Mouse (Mus musculus): Measurements from ENCODE around the gene Scfd1.

Gene Scfd1

DNA sequence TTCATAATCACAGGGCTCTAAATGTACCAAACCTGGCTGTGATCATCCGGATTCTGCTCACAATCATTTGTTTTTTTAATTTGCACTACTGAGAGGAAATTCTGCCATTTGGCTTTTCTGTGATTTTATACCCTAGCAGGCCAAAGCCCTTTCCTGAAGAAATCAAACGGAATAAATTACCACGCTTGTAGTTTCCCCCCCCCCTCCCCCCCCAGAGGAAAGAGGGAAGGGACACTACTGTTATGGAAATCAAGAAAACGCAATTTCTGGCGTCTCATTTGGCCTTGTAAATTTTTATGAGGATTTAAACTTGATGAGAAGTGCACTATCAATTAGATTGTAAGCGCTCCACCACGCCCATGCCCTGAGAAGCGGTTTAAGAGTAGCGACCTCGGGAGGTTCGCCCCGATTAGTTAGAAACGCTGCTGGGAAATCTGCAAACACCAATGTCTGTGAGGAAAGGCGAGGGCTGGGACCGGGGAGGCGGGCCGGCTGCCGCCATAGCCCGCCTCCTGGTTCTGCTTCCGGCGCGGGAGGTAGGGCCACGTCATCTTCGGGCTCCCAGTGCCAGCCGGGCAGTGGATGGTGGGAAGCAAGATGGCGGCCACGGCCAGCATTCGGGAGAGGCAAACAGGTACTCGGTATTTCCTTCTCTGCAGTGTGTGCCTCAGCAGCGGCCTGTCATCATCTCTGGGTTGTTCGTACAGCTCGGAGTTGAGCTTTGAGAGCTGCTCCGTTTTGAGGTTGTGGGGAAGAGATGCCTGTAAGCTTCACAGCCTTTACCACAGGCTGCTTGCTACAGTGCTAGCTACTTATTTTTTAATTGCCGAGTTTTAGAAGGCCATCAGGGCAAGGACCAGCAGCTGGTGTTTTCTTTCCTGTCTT is at the start of gene Scfd1:
Scfd1 (plus strand) TSS at position 508 of the 885 bp plus-strand sequence.
- DNase-seq (ENCODE audit: low read depth, low spot score), result peak; percentile 86

GRCm38 (mm10) chr12:51337014-51337413 is 40.3 kb upstream of the Scfd1 start:
- DNase-seq (ENCODE audit: low read depth, low spot score), result no peak

DNA sequence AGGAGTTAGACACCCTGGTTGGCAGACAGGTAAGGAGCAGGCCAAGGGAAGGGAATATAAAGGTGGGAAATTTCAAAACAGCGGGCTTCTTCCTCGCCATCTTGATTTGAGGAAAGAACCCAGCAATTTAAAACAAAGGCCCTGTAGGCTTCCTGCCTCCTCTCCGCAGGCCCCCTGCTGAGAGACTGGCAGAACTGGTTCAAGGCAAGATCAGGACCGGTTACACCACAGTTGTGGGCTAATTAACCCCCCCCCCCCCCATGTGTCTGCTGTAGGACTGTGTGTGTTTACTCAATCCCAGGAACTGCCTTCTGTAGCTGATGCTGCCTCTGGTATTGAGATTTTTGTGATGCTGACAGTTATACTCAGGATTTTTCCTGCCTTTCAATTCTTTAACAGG is 31.2 kb upstream of the Scfd1 start:
- DNase-seq (ENCODE audit: low read depth, low spot score), result no peak

GRCm38 (mm10) chr12:51347988-51348697 is 29.2 kb upstream of the Scfd1 start, which contains the start of gene G2e3:
TSS of gene G2e3 (plus strand) at chr12:51348061.
- DNase-seq (ENCODE audit: low read depth, low spot score), result peak; percentile 65

- DNase-seq (ENCODE audit: low read depth, low spot score), result no peak
These were observed 28.7 kb upstream of the Scfd1 start for GRCm38 (mm10) chr12:51348698-51348998.

DNA sequence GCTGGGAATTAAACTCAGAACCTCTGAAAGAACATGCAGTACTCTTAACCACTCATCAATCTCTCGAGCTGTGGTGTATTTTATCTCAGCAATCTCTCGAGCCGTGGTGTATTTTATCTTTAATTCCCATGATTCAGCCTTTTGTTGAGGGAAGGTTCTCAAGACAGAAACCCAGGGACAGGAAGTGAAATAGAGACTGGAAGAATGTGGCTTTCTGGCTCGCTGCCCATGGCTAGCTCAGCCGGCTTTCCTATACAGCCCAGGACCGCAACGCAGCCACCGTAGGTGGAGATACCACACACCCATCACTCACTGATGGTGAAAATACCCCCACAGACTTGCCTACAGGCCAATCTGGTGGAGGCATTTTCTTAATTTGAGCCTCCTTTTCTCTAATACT is 22.0 kb upstream of the Scfd1 start:
- no peak for DNase-seq (ENCODE audit: low read depth, low spot score)

- DNase-seq (ENCODE audit: low read depth, low spot score), result no peak
These were observed 16.0 kb upstream of the Scfd1 start for GRCm38 (mm10) chr12:51361294-51361693.

- no peak for DNase-seq (ENCODE audit: low read depth, low spot score)
These were observed 14.4 kb upstream of the Scfd1 start for GRCm38 (mm10) chr12:51362898-51363297.

DNA sequence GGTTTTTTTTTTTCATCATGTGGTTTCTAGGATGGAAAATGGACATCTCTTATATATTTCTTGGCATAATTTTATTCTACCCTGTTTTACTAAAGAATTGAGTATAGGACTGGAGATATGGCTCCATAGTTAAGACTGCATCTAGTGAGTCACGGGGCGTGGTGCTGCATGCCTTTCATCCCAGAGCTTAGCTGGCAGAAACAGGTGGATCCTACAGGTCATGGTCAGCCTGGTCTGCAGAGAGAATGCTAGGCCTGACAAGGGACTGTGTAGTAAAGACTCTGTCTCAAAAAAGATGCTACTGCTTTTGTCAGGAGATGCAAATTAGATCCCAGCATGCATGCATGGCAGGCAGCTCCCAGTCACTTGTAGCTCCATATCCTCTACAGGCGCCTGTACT is 8.8 kb upstream of the Scfd1 start:
- no peak for DNase-seq (ENCODE audit: low read depth, low spot score)

- no peak for DNase-seq (ENCODE audit: low read depth, low spot score)
These were observed 529 bp downstream of the Scfd1 start for GRCm38 (mm10) chr12:51377888-51378190.

- DNase-seq (ENCODE audit: low read depth, low spot score), result no peak
These were observed 22.6 kb downstream of the Scfd1 start for GRCm38 (mm10) chr12:51399871-51400270.

DNA sequence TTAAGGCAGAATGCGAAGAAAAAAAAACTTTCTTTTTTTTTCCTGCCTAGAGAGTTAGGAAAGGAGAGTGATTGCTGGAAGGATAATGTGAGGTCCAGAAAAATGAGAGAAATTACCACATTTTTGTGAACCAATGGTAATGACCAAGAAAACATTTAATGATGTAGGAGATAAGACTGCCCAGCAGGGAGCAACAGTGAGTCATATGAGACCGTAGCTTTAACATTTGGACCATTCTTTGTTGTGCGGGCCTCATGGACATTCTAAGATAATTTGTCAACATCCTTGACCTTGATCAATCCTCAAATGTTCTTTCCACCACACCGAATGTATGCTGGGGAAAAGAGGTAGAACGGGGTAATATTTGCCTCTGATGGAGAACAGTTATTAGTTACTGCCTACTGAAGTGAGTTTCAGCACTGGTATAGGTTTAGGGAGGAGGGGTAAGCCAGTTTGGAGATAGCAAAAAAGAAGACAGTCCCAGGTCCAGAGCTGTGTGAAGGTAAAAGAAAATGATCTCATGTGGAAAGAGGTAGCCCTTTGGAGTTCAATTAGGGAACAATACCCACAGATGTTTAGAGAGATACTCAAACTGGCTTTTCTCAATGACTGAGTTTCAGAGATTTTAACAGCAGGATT is 24.9 kb downstream of the Scfd1 start:
- DNase-seq (ENCODE audit: low read depth, low spot score), result no peak

DNA sequence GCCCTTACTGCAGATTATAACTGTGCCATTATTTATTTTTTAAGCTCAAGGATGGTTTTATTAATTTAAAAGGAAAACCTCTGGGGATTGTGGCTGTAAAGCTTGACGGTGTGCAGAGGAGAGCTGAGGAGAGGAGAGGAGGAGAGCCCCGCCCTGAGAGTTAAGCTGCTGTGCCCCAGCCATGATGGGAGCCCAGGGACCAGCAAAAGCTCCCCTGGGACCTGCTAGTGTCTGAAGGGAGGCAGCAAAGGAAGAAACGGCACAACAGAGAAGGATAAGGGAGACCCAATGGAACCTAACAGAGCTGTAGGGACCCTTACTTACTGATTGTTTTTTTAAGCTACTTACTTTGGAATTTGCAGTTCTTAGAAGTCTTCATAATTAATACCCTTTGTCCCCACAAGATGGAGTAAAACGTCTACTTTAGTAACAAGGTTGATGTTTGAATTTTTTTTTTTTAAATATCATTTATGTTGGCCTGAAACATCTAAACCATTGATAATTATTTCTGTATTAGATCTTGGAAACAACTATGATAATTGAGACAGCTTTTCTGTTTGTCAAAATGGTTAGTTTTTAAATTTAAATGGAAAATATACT is 26.8 kb downstream of the Scfd1 start:
- no peak for DNase-seq (ENCODE audit: low read depth, low spot score)

GRCm38 (mm10) chr12:51411362-51411761 is 34.1 kb downstream of the Scfd1 start:
- no peak for DNase-seq (ENCODE audit: low read depth, low spot score)

DNA sequence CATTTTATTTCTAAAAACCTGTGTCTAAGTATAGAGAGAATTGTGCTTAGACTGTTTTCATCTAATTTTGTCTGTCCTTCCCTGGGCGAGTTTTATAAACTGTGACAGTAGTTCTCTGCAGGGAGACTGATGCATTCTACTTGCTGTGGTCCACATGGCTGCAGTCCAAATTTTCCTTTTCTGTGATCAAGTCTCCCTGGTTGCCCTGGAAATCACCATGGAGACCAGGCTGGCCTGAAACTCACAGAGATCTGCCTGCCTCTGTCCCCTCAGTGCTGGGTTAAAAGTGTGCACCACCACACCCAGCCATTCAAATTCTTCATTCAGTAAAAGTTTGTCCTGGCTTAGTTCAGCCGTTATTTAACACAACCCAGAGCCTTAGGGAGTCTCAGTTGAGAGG is 60.2 kb downstream of the Scfd1 start:
- DNase-seq (ENCODE audit: low read depth, low spot score), result no peak

- no peak for DNase-seq (ENCODE audit: low read depth, low spot score)
These were observed 61.0 kb downstream of the Scfd1 start for GRCm38 (mm10) chr12:51438311-51438710.

DNA sequence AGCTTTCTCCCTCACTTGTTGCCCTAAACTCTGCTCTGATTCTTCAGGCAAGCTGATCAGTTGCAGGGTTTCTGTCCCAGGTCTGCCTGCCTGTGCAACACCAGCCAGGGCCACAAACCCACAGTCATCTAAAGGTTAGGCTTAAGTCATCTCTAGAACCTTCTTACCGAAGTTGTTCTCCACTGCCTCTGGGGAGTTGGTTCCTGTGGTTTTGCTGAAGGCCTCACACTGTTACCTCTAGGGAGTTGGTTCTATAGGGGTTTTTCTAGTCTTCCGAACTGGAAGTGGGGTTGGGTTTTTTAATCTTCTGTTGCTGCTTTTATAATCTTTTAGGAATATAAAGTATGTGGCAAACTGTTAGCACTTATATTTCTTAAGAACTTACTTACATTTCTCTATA is 72.0 kb downstream of the Scfd1 start:
- no peak for DNase-seq (ENCODE audit: low read depth, low spot score)

GRCm38 (mm10) chr12:51470881-51471280 is 93.6 kb downstream of the Scfd1 start:
- DNase-seq (ENCODE audit: low read depth, low spot score), result no peak

DNA sequence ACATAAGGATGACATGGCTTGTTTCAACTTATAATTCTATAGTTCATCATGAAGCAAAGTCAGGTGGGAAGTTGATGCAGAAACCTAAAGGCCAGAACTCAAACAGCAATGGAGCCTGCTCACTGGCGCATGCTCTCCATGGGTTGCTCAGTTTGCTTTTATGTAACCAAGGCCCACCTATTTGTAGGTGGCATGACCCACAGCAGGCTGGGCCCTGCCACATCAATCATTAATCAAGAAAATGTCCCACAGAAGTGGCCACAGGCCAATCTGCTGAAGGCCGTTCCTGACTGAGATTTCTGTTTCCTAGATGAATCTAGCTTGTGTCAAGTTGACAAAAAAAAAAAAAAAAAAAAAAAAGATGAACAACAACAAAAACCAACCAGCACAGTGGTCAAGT is 103.9 kb downstream of the Scfd1 start:
- no peak for DNase-seq (ENCODE audit: low read depth, low spot score)

DNA sequence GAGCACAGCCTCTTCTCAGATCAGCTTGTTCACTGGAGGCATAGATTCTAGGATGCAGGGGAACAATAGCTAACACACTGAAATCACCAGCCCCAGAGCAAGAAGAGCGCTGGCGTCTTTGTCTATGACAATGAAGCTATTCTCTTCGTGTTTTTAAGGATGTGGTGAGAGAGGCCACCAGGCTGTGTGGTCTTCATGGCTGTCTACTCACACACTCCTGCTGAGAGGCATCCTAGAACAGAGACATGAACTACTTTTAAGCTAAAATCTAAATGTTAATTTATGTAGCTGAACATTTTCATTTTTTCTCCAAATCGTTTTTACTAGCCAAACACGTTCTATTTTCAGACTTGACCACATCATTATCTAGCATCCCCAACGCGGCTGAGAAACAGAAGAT is 114.7 kb downstream of the Scfd1 start:
- no peak for DNase-seq (ENCODE audit: low read depth, low spot score)

DNA sequence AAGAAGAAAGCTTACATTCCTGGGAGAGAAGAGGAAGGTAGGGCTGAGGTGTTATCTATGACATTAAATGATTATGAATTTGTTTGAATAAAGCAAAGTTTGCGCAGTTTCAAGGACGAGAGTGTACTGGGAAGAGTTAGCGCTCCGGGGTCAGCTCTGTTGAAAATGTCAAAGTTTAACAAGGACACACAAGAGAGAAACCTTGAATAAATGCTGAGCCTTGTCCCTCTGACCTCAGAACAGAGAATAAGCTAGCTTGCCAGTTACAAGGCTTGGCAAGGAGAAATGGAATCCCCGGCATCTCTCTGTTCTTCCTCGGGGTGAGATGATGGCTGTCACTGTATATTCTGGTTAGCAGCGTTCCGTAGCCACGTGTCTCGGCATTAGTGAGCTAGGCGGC is 116.2 kb downstream of the Scfd1 start:
- no peak for DNase-seq (ENCODE audit: low read depth, low spot score)

GRCm38 (mm10) chr12:51494641-51495040 is 117.3 kb downstream of the Scfd1 start:
- no peak for DNase-seq (ENCODE audit: low read depth, low spot score)

Measured in retina, postnatal 7 days (tissue).